Mouse (Mus musculus) megakaryocyte progenitor cell, adult 5-6 weeks (primary cell): ENCODE measurements at regions not wholly inside any gene's neighbourhood (a gene's known extent, or its start where the extent isn't known, plus 50 kb on each side); places are given as distances from the start of the nearest gene placed in this dataset.

Experiments
- ATAC-seq: replicated peaks from 2 replicates; pipeline ENCODE4 v1.8.0; 2016; ENCODE audit warnings: mild to moderate bottlenecking, moderate TSS enrichment, inconsistent platforms; ENCODE audit not compliant: poor library complexity

GRCm38 (mm10) chr13:107600331-107601131 lies 443.7 kb upstream of the Smim15 start:
- peak; percentile 47 for ATAC-seq

DNA sequence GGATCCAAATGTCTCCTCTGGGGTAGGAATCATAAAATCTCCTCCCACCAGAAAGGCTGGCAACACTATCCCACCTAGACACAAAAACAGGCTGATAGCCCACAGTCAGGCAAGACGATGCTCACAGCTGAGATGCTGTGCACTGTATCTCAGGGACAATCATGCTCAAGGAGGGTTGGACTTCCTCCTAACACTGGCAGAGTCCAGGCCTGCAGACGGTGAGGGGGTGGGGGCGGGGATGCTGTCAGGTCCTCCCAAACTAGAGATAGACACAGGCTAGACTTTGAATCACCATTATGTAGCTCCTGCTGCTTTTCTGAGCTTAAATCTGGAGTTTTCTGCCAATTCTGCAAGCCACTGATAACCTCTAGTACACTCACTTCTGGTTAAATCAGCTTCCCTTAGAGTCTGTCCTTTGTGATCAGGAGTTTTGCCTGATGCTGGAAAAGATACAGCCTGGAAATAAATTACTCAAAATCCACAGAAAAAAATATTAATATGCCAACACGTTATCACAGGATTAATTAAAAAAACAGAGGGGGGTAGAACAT lies 445.1 kb upstream of the Smim15 start:
- peak; percentile 45 for ATAC-seq

DNA sequence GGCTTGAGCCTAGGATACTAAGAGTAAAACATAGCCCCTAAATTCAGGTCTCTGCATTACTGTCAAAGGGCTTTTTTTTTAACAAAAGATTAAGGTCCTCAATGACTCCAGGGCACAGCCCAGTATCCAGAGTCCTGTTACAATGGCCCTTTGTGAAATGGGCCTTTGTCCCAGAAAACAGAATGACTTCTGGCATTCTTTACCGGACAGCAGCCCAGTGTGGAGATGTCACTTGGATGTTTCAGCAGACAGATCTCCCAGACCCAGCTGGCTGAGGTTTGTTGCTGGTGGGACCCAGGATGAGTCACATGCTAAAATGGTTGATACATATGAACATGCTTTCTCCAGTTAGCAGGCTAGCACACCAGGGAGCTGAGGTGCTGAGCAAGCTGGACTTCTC lies 445.9 kb upstream of the Smim15 start:
- ATAC-seq: no peak

- no peak for ATAC-seq
These were observed 447.0 kb upstream of the Smim15 start for GRCm38 (mm10) chr13:107597217-107597616.

DNA sequence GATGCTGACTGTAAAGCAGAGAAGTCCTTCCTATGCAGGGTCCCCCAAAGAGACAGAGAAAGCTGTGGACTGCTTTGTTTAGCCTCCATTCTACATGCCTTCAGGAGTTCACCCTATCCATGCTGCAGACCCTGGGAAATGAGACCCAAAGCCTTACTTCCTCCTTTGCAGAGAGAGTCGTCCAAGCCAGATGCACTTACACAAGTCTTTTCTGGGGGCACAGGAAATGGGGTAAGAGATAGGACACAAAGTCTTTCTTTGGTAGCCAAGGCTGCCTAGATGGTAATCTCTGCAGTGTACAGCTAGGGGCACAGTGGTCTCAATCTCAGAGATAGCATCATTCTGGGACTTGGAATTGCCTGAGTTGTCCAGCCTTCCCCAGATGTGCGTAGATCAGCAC lies 448.1 kb upstream of the Smim15 start:
- peak; percentile 81 for ATAC-seq

GRCm38 (mm10) chr13:107588399-107589002 lies 455.7 kb upstream of the Smim15 start:
- no peak for ATAC-seq

GRCm38 (mm10) chr13:107587678-107588077 lies 456.6 kb upstream of the Smim15 start:
- ATAC-seq: no peak

- ATAC-seq: no peak
These were observed 458.3 kb upstream of the Smim15 start for GRCm38 (mm10) chr13:107585936-107586335.

DNA sequence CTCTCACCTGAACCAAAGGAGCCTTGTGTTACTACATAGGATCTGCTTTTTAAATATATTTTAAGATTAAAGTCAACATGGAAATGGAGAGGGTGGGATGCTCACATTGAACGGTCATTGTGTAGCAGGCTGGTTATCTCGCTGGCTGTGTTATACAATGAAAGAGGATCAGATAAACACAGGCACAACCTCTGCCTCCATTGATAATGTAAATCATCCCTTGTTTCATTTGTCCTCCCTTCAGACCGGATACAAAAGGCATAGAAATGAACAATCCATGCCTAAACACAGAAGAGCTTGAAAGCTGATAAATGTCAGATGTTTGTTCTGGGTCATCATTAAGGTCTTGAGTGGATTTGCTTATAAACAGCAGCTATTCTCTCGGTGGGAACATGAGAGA lies 458.9 kb upstream of the Smim15 start:
- no peak for ATAC-seq

GRCm38 (mm10) chr13:107578968-107579367 lies 465.3 kb upstream of the Smim15 start:
- no peak for ATAC-seq

- ATAC-seq: peak; percentile 60
These were observed 466.4 kb upstream of the Smim15 start for GRCm38 (mm10) chr13:107577809-107578208.

DNA sequence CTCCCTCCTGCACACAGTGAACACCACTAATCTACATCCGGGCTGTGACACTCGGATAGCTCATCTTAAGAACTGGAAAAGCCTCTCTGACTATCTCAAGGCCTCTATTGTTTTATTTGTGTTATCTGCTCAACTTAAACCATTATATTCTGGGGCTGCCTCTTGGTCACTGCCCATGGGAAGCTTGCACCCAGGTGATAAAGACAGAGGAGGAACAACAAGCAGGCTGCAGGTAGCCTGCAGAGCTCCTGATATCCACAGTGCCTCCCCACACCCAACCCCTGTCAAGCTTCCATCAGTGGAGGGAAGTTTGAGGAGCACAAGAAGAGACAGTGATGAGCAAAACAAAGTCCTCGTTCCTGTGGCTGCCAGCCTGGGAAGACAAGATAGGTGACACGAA lies 467.0 kb upstream of the Smim15 start:
- ATAC-seq: peak; percentile 87

DNA sequence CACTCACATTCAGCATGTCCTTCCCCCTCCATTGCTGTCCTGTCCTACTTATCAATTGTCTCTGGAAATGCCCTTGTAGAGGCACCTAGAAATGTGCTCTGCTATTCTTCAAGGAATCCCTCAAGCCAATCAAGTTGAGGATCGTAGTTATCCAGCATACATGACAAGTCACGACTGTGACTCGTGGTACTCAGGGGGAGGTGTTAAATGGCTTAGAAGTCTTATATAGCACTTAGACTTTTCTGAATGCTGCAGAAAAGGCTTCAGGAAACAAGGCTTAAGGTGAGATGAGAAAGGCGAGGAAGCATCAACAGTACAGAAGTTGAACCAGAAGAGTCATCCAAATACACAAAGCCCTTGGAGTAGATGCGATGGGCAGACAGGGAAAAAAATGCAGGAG lies 467.5 kb upstream of the Smim15 start:
- ATAC-seq: no peak

GRCm38 (mm10) chr13:107575025-107575424 lies 469.2 kb upstream of the Smim15 start:
- no peak for ATAC-seq

DNA sequence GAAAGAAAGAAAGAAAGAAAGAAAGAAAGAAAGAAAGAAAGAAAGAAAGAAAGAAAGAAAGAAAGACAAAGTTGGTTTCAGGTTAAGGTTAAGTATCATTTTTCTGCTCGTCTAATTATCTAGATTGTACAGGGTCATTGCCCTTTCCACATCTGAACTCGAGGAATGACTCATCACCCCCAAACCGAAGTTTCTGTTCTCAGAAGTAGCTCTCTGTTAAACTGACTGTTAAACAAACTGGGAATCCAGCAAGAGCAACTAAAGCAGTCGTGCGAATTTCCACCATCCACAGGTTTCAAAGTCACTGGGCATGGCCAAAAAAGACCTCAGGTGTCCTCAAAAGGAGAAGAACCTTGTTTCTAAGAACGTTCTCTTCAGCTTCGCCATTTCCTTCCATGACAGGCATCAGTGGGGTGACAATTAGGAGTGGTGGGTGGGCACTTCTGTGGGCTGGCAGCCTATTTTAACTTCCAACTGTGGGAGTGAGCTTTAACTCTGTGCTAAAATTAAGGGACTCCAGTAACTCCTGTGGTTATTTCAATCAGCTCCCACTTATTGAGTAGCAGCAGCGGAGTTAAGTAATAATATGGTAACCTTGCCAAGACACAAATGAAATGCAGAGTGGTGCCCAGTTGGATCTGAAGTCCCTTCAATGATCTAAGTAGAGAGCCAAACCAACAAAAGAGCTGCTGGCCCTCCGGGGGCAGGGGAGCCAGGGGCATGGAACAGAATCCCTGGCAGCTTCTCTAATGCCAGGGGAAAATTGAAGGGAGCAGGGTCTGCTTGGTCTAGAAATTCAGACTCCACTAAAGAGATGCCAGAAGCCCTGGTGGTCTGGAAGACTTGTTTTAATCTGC lies 470.5 kb upstream of the Smim15 start:
- ATAC-seq: no peak

DNA sequence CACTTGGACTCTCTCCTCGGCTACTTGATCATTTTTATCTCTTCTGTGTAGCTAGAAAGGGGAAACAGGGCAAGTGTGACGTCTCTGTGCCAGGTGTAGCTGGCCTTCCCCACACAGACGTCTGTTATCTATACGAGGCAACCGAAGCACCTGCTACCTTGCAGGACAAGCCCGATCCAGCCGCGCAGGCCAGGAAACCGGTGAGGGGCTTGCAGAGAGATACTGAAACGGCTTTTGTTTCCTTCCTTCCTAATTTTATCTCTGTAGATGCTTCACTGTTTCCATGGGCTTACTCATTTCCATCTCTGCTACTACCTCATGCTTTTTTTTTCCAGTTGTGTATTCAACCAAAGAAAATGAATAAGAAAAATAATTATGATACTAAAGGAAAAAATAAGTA lies 472.7 kb upstream of the Smim15 start:
- peak; percentile 70 for ATAC-seq

DNA sequence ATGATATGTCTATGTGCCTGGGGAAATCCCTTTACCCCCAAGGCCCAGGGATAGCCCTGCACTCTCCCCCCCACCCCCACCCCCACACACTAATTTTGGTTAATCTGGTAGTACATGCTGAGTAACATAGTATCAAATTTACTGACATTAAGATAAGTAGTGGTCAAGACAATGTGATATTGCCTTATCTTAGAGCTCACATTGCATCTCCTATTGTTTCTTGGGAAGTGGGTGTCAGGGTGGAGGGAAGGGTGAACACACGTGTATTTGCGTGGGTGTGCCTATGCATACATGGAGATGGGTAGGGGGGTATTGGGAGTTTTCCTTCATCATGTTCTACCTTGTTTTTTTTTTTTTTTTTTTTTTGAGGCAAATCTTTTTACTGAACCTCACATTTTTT lies 474.8 kb upstream of the Smim15 start:
- ATAC-seq: no peak

DNA sequence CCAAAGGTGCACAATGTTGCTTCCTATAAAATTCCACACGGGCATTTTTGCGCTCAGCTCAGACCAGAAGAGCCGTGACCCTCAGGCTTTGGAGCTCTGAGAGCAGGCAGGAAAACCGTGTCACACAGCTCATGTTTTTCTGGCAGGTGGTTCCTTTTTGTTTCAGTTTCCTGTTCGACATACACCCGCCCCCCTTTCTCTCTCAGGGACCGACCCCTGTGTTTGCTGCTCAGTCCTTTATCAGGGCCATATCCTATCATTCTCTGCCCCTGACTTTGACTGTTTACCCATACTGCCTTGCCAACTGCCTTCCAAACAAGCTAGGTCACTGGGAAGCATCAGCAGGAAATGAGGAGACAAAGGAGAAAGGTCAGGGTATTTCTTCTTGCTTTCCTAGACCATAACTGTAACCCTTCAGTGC lies 475.5 kb upstream of the Smim15 start:
- peak; percentile 33 for ATAC-seq

- peak; percentile 71 for ATAC-seq
These were observed 481.8 kb upstream of the Smim15 start for GRCm38 (mm10) chr13:107562463-107562862.

GRCm38 (mm10) chr13:107561529-107561928 lies 482.7 kb upstream of the Smim15 start:
- no peak for ATAC-seq

- no peak for ATAC-seq
These were observed 488.3 kb upstream of the Smim15 start for GRCm38 (mm10) chr13:107555958-107556357.
